10 mouse cellular contexts compared by ENCODE assay signal in genomic region chr13:107493765-107494164, GRCm38 (mm10).
DNase-seq lines count a peak whose midpoint lies in the region; ATAC-seq lines count a peak whose summit lies in the region.
"Had no signal": no experiment of that assay in that cellular context is flagged by ENCODE, and none has a peak within 500 bp of the region (broad histone marks: within the 10 kb centered on the region; RNA-seq: fewer than 3 reads in every experiment).

No protein-coding gene starts in this region.

- H3K4me3 ChIP-seq in hindbrain, embryonic 14.5 days (replicated peaks; ENCODE audit: low read length), result no peak overlapping the region
- no peak overlapping the region for H3K4me3 ChIP-seq in hindbrain, embryonic 11.5 days (ENCODE audit: low read depth, low read length)
- H3K4me3 ChIP-seq: embryonic facial prominence, embryonic 13.5 days; liver, embryonic 15.5 days had no signal

- no peak overlapping the region for H3K9ac ChIP-seq in hindbrain, embryonic 14.5 days
- no peak overlapping the region for H3K9ac ChIP-seq in hindbrain, embryonic 11.5 days (ENCODE audit: low read depth, low read length)
- H3K9ac ChIP-seq: embryonic facial prominence, embryonic 13.5 days; liver, embryonic 15.5 days had no signal

- DNase-seq in hindbrain, embryonic 14.5 days (ENCODE audit: low spot score), result peak; percentile 71
- no peak for DNase-seq in hindbrain, embryonic 11.5 days (ENCODE audit: low spot score)
- peak; percentile 14 for DNase-seq in gastrocnemius, postnatal 25 days
- peak; percentile 65 for DNase-seq in layer of hippocampus, adult 9-10 months (ENCODE audit: low spot score)
- peak; percentile 61 for DNase-seq in lung, postnatal 25 days (ENCODE audit: low spot score)
- DNase-seq in embryo, embryonic 10 days (ENCODE audit: low spot score), result no peak
- DNase-seq in embryo, embryonic 10.5 days (ENCODE audit: low spot score), result no peak

- no peak overlapping the region for H3K27ac ChIP-seq in hindbrain, embryonic 14.5 days
- H3K27ac ChIP-seq in hindbrain, embryonic 11.5 days (ENCODE audit: low read depth, low read length), result no peak overlapping the region
- H3K27ac ChIP-seq: embryonic facial prominence, embryonic 13.5 days; liver, embryonic 15.5 days had no signal

- no peaks in the 10 kb centered on the region for H3K9me3 ChIP-seq in hindbrain, embryonic 14.5 days (ENCODE audit: control insufficient read depth, low read length)
- no peaks in the 10 kb centered on the region for H3K9me3 ChIP-seq in hindbrain, embryonic 11.5 days (ENCODE audit: control insufficient read depth, low read length)
- H3K9me3 ChIP-seq: embryonic facial prominence, embryonic 13.5 days; liver, embryonic 15.5 days had no signal

- H3K27me3 ChIP-seq in hindbrain, embryonic 14.5 days (ENCODE audit: control insufficient read depth, insufficient read depth, low read length), result no peaks in the 10 kb centered on the region
- no peaks in the 10 kb centered on the region for H3K27me3 ChIP-seq in hindbrain, embryonic 11.5 days (ENCODE audit: control insufficient read depth, insufficient read depth, low read length)
- H3K27me3 ChIP-seq: liver, embryonic 15.5 days had no signal

- no peaks in the 10 kb centered on the region for H3K4me1 ChIP-seq in hindbrain, embryonic 14.5 days (replicated peaks; ENCODE audit: control insufficient read depth, insufficient read depth, low read length)
- no peaks in the 10 kb centered on the region for H3K4me1 ChIP-seq in hindbrain, embryonic 11.5 days (replicated peaks; ENCODE audit: control insufficient read depth, insufficient read depth, low read length)
- H3K4me1 ChIP-seq: liver, embryonic 15.5 days had no signal

- H3K36me3 ChIP-seq in hindbrain, embryonic 14.5 days (replicated peaks; ENCODE audit: control insufficient read depth, insufficient read depth), result no peaks in the 10 kb centered on the region
- no peaks in the 10 kb centered on the region for H3K36me3 ChIP-seq in hindbrain, embryonic 11.5 days (ENCODE audit: control insufficient read depth, insufficient read depth, low read length)
- H3K36me3 ChIP-seq: embryonic facial prominence, embryonic 13.5 days; liver, embryonic 15.5 days had no signal

- ATAC-seq in hindbrain, embryonic 14.5 days (ENCODE audit: low FRiP score), result peak; percentile 40; the same call in 1 of the 2 replicates
- no peak for ATAC-seq in hindbrain, embryonic 11.5 days (ENCODE audit: low FRiP score)
- ATAC-seq in cerebellum, adult (ENCODE audit: insufficient number of reproducible peaks, low FRiP score, low TSS enrichment), result peak; percentile 95

- H3K4me2 ChIP-seq in hindbrain, embryonic 14.5 days (replicated peaks), result no peak overlapping the region
- H3K4me2 ChIP-seq in hindbrain, embryonic 11.5 days (replicated peaks; ENCODE audit: low read depth, low read length), result no peak overlapping the region
- H3K4me2 ChIP-seq: embryonic facial prominence, embryonic 13.5 days; liver, embryonic 15.5 days had no signal

- WGBS in hindbrain, embryonic 14.5 days, result 74% methylated on average over 13 of the region's 13 CpGs
- 94% methylated on average over 13 of the region's 13 CpGs for WGBS in hindbrain, embryonic 11.5 days

Comparison
In these comparisons a context has a peak if more than half of its experiments do, and no peak if none do; other contexts are left out.
1. DNase-seq: peak in hindbrain, embryonic 14.5 days (single experiment), gastrocnemius, postnatal 25 days (single experiment), layer of hippocampus, adult 9-10 months (single experiment) and lung, postnatal 25 days (single experiment); none in hindbrain, embryonic 11.5 days (single experiment), embryo, embryonic 10 days (single experiment) and embryo, embryonic 10.5 days (single experiment).